Mouse (Mus musculus): ENCODE data around the gene Ccr5.

GRCm38 (mm10) chr9:124112591-124113239 lies 8.6 kb upstream of the Ccr5 start:
- TF ChIP-seq CTCF (IDR thresholded peaks at IDR 0.05; ENCODE audit: insufficient read depth, low read depth, low read length): no peak
- TF ChIP-seq POLR2A (IDR thresholded peaks at IDR 0.05; ENCODE audit: insufficient read depth, low read depth, low read length): no peak

Data from olfactory bulb, adult 2 months (tissue).